Mouse (Mus musculus) ES-Bruce4 (cell line): ENCODE data around the gene Zfp874b.

ENCODE experiments used
- CTCF ChIP-seq: IDR thresholded peaks from one replicate; pipeline ENCODE4 v1.8.1; 2011; ENCODE audit warnings: low read depth, low read length
- POLR2A ChIP-seq: IDR thresholded peaks from one replicate; pipeline ENCODE4 v1.8.1; 2011; ENCODE audit warnings: low read length; ENCODE audit not compliant: insufficient read depth

- no peak for TF ChIP-seq CTCF
- TF ChIP-seq POLR2A: no peak
Observed at GRCm38 (mm10) chr13:67428116-67428515, 55.9 kb downstream of the Zfp874b start.
